Mouse (Mus musculus): ENCODE results near the gene Mcee. TPM values are rescaled to one million over a fixed set of nuclear protein-coding genes. Genes with fewer than 3 reads are reported as not detected.

Gene Mcee
- total and polyA plus RNA-seq, 2 experiments from 2014 or later: 13.7 to 41.6 TPM

GRCm38 (mm10) chr7:64452471-64453222, 60.2 kb downstream of the Mcee start:
- Histone ChIP-seq H3K4me2 (ENCODE audit: low read depth) (no peak overlapping the region), H3K36me3 (ENCODE audit: insufficient read depth) (no peaks in the 10 kb centered on the region), H3K4me1 (ENCODE audit: insufficient read depth) (peaks cover 8% of the 10 kb centered on the region; the same call in 1 of the 2 replicates), H3K9ac (no peak overlapping the region), H3K27ac (ENCODE audit: low read depth, low read length) (peak overlapping the region; percentile 50; the same call in 1 of the 2 replicates), H3K4me3 (ENCODE audit: low read depth, low read length) (no peak overlapping the region), H3K9me3 (ENCODE audit: low read length) (no peaks in the 10 kb centered on the region), H3K27me3 (ENCODE audit: insufficient read depth, low read length) (no peaks in the 10 kb centered on the region)
- 57% methylated on average over 4 of the region's 4 CpGs for WGBS
- DNase-seq: peak; percentile 44
- ATAC-seq: no peak
- no peak for TF ChIP-seq CTCF (IDR thresholded peaks at IDR 0.05; ENCODE audit: low read depth)

- no peak for ATAC-seq
- peaks cover 8% of the 10 kb centered on the region; the same call in 1 of the 2 replicates for H3K4me1 ChIP-seq (ENCODE audit: insufficient read depth)
- H3K36me3 ChIP-seq (ENCODE audit: insufficient read depth): no peaks in the 10 kb centered on the region
- H3K27ac ChIP-seq (ENCODE audit: low read depth, low read length): no peak overlapping the region
- no peak overlapping the region for H3K9ac ChIP-seq
- TF ChIP-seq CTCF (IDR thresholded peaks at IDR 0.05; ENCODE audit: low read depth): no peak
- no peaks in the 10 kb centered on the region for H3K27me3 ChIP-seq (ENCODE audit: insufficient read depth, low read length)
- no peak overlapping the region for H3K4me3 ChIP-seq (ENCODE audit: low read depth, low read length)
- no peak overlapping the region for H3K4me2 ChIP-seq (ENCODE audit: low read depth)
- H3K9me3 ChIP-seq (ENCODE audit: low read length): no peaks in the 10 kb centered on the region
- 74% methylated on average over 4 of the region's 4 CpGs for WGBS
- peak; percentile 7 for DNase-seq
Observed at GRCm38 (mm10) chr7:64456176-64456575, 63.8 kb downstream of the Mcee start.

GRCm38 (mm10) chr7:64456676-64457075, 64.3 kb downstream of the Mcee start:
- 55% methylated on average over 3 of the region's 3 CpGs for WGBS
- no peaks in the 10 kb centered on the region for H3K9me3 ChIP-seq (ENCODE audit: low read length)
- no peak overlapping the region for H3K27ac ChIP-seq (ENCODE audit: low read depth, low read length)
- DNase-seq (no peak), ATAC-seq (no peak)
- TF ChIP-seq CTCF (IDR thresholded peaks at IDR 0.05; ENCODE audit: low read depth): no peak
- no peak overlapping the region for H3K4me2 ChIP-seq (ENCODE audit: low read depth)
- no peak overlapping the region for H3K9ac ChIP-seq
- no peaks in the 10 kb centered on the region for H3K36me3 ChIP-seq (ENCODE audit: insufficient read depth)
- H3K27me3 ChIP-seq (ENCODE audit: insufficient read depth, low read length): no peaks in the 10 kb centered on the region
- 0 out of 2 replicates have a peak, but pooled peaks cover 3% of the 10 kb centered on the region for H3K4me1 ChIP-seq (ENCODE audit: insufficient read depth)
- H3K4me3 ChIP-seq (ENCODE audit: low read depth, low read length): no peak overlapping the region

- H3K4me3 ChIP-seq (ENCODE audit: low read depth, low read length): no peak overlapping the region
- ATAC-seq: no peak
- no peak overlapping the region for H3K4me2 ChIP-seq (ENCODE audit: low read depth)
- no peaks in the 10 kb centered on the region for H3K4me1 ChIP-seq (ENCODE audit: insufficient read depth)
- TF ChIP-seq CTCF (IDR thresholded peaks at IDR 0.05; ENCODE audit: low read depth): no peak
- no peak overlapping the region for H3K27ac ChIP-seq (ENCODE audit: low read depth, low read length)
- WGBS: 96% methylated on average over 2 of the region's 2 CpGs
- DNase-seq: no peak
- no peaks in the 10 kb centered on the region for H3K36me3 ChIP-seq (ENCODE audit: insufficient read depth)
- H3K9me3 ChIP-seq (ENCODE audit: low read length): no peaks in the 10 kb centered on the region
- H3K9ac ChIP-seq: no peak overlapping the region
- H3K27me3 ChIP-seq (ENCODE audit: insufficient read depth, low read length): no peaks in the 10 kb centered on the region
Observed at GRCm38 (mm10) chr7:64457811-64458210, 65.4 kb downstream of the Mcee start.

Other genes with a start within 250 kb of the Mcee start
- 0.23 TPM in 1 of 2 replicates, not detected in the other for gene Trpm1, start 238.8 kb upstream of the Mcee start, total RNA-seq (2014; rRNA removed)
- gene Trpm1, start 238.8 kb upstream of the Mcee start, polyA plus RNA-seq (2015; fragmentation: Nextera tagmentation; extraction: Ambion mirVana): 0.09 and 0.45 TPM in 2 replicates
- gene Mtmr10, start 105.0 kb upstream of the Mcee start, total RNA-seq (2014; rRNA removed): 9.0 and 9.5 TPM in 2 replicates
- gene Mtmr10, start 105.0 kb upstream of the Mcee start, polyA plus RNA-seq (2015; fragmentation: Nextera tagmentation; extraction: Ambion mirVana): 3.5 and 6.0 TPM in 2 replicates
- 6.5 and 11.2 TPM in 2 replicates for gene Fan1, start 18.5 kb upstream of the Mcee start, total RNA-seq (2014; rRNA removed)
- 1.6 and 4.0 TPM in 2 replicates for gene Fan1, start 18.5 kb upstream of the Mcee start, polyA plus RNA-seq (2015; fragmentation: Nextera tagmentation; extraction: Ambion mirVana)
- gene Mphosph10, start 339 bp upstream of the Mcee start, total RNA-seq (2014; rRNA removed): 17.3 and 18.9 TPM in 2 replicates
- gene Mphosph10, start 339 bp upstream of the Mcee start, polyA plus RNA-seq (2015; fragmentation: Nextera tagmentation; extraction: Ambion mirVana): 20.0 and 21.5 TPM in 2 replicates
- gene Apba2, start 109.1 kb downstream of the Mcee start, total RNA-seq (2014; rRNA removed): 332 and 333 TPM in 2 replicates
- gene Apba2, start 109.1 kb downstream of the Mcee start, polyA plus RNA-seq (2015; fragmentation: Nextera tagmentation; extraction: Ambion mirVana): 164 and 227 TPM in 2 replicates